Mouse (Mus musculus) forebrain, embryonic 12.5 days (tissue): ENCODE results near the gene Jak3. TPM values are rescaled to one million over a fixed set of nuclear protein-coding genes. Genes with fewer than 3 reads are reported as not detected.
A peak's percentile ranks its signal among the peaks of the same experiment; 100 is the strongest.
"Not testable (repeated sequence)": the region's sequence is repeated elsewhere in the genome, so short reads cannot be mapped to it uniquely, and the experiment has no call there.

Source experiments
- ATAC-seq: fragments of 200-750 bp; cut with Nextera tagmentation; 2 replicates; pipeline ENCODE4 v1.8.0; 2017; ENCODE audit warnings: moderate TSS enrichment; ENCODE audit not compliant: low FRiP score
- H3K27ac ChIP-seq: fragments of 300-500 bp; sonication (generic); 2 replicates; pipeline ENCODE4 v1.5.1; 2016; ENCODE audit warnings: mild to moderate bottlenecking
- H3K27me3 ChIP-seq: fragments of 300-500 bp; sonication (generic); 2 replicates; pipeline ENCODE4 v1.6.1; 2016; ENCODE audit warnings: mild to moderate bottlenecking
- H3K36me3 ChIP-seq: fragments of 300-500 bp; sonication (generic); replicated peaks from 2 replicates; pipeline ENCODE4 v1.6.1; 2016; ENCODE audit warnings: mild to moderate bottlenecking
- H3K4me1 ChIP-seq: fragments of 300-500 bp; sonication (generic); 2 replicates; pipeline ENCODE4 v1.6.1; 2016
- H3K4me2 ChIP-seq: fragments of 300-500 bp; sonication (generic); 2 replicates; pipeline ENCODE4 v1.6.1; 2016; ENCODE audit warnings: mild to moderate bottlenecking, moderate library complexity
- H3K4me3 ChIP-seq: fragments of 300-500 bp; sonication (generic); replicated peaks from 2 replicates; pipeline ENCODE4 v1.5.1; 2016; ENCODE audit warnings: mild to moderate bottlenecking
- H3K9ac ChIP-seq: fragments of 300-500 bp; sonication (generic); 2 replicates; pipeline ENCODE4 v1.6.1; 2016; ENCODE audit warnings: mild to moderate bottlenecking
- H3K9me3 ChIP-seq: fragments of 300-500 bp; sonication (generic); 2 replicates; pipeline ENCODE4 v1.6.1; 2016
- WGBS: fragments of 180-500 bp; shearing (Covaris S2); methylation state at CpG from one replicate; pipeline ENCODE4 v1.1.7; 2016; 5-methylcytosine and 5-hydroxymethylcytosine counted together
- polyA plus RNA-seq: library from polyadenylated mRNA; unstranded; fragments of >200 nt; fragmentation: Nextera tagmentation; extraction: Ambion mirVana; gene quantifications from 2 replicates; pipeline ENCODE4 v1.2.1, GENCODE M21; 2016

Jak3 gene
- polyA plus RNA-seq, 1 experiment from 2014 or later: 2.9 TPM

DNA sequence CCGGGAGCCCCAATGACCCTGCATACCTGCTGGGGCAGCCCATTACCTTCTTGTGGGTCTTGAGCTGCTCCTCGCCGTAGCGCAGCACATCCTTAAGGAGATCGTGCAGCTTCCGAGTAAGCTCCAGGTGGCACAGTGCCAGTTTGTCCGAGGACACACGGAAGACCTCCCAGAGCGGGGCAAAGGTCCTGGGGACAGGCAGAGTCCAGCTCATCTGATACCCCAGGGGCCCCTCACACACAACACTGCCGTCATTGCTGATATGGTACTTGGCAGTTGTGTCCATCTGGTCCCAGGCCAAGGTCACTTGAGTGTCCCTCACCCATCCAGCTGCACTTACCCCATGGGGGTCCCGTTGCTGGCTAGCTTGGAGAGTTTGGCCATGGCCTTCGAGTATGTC is 41.0 kb downstream of the Jak3 start:
- no peak overlapping the region for H3K27ac ChIP-seq
- no peak overlapping the region for H3K4me3 ChIP-seq
- H3K4me2 ChIP-seq: no peak overlapping the region
- peaks cover 22% of the 10 kb centered on the region for H3K36me3 ChIP-seq
- ATAC-seq: no peak
- H3K27me3 ChIP-seq: no peaks in the 10 kb centered on the region
- H3K4me1 ChIP-seq: peaks cover 42% of the 10 kb centered on the region
- no peaks in the 10 kb centered on the region for H3K9me3 ChIP-seq
- WGBS: 91% methylated on average over 12 of the region's 12 CpGs
- no peak overlapping the region for H3K9ac ChIP-seq

DNA sequence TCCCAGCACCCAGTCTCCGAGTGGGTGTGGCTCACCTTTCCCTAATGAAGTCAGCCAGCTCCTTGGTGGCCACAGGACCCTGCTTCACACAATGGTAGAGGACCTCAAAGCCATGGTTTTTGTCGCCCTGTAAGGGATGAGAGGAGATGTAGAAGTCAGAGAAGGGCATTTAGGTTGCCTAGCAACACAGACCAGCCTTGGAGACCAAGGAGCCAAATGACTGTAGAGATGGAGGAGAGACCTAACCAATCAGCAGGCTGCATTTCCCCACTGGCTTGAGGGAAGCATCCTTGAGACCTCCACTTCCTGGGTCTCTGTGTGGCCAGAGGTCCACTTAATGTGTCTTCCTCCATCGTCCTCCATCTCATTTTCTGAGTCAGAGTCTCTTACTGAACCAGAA is 42.2 kb downstream of the Jak3 start:
- Histone ChIP-seq H3K27ac (peak overlapping the region; percentile 88; the same call in 1 of the 2 replicates), H3K4me2 (no peak overlapping the region), H3K36me3 (peaks cover 17% of the 10 kb centered on the region), H3K9me3 (no peaks in the 10 kb centered on the region), H3K4me3 (no peak overlapping the region), H3K4me1 (peaks cover 44% of the 10 kb centered on the region), H3K9ac (no peak overlapping the region), H3K27me3 (no peaks in the 10 kb centered on the region)
- 26% methylated on average over 3 of the region's 3 CpGs for WGBS
- no peak for ATAC-seq

- no peak; the same call in 1 of the 2 replicates for ATAC-seq
- Histone ChIP-seq H3K36me3 (peaks cover 17% of the 10 kb centered on the region), H3K9me3 (no peaks in the 10 kb centered on the region), H3K9ac (no peak overlapping the region), H3K4me1 (peaks cover 51% of the 10 kb centered on the region), H3K4me3 (no peak overlapping the region), H3K4me2 (0 out of 2 replicates have a peak overlapping the region, but pooled peaks have one; percentile 38), H3K27ac (peak overlapping the region; percentile 88), H3K27me3 (no peaks in the 10 kb centered on the region)
- WGBS: 48% methylated on average over 4 of the region's 4 CpGs
Measured at GRCm38 (mm10) chr8:71719218-71719617, 43.1 kb downstream of the Jak3 start.

GRCm38 (mm10) chr8:71719928-71720457 is 43.9 kb downstream of the Jak3 start:
- H3K4me1 ChIP-seq: peaks cover 59% of the 10 kb centered on the region
- peaks cover 16% of the 10 kb centered on the region for H3K36me3 ChIP-seq
- peak overlapping the region; percentile 25; the same call in 1 of the 2 replicates for H3K9ac ChIP-seq
- H3K27me3 ChIP-seq: 0 out of 2 replicates have a peak, but pooled peaks cover 4% of the 10 kb centered on the region
- H3K9me3 ChIP-seq: no peaks in the 10 kb centered on the region
- peak overlapping the region; percentile 88 for H3K27ac ChIP-seq
- 21% methylated on average over 7 of the region's 7 CpGs for WGBS
- no peak overlapping the region for H3K4me3 ChIP-seq
- peak overlapping the region; percentile 38 for H3K4me2 ChIP-seq
- ATAC-seq: peak; percentile 90

- peaks cover 24% of the 10 kb centered on the region for H3K27me3 ChIP-seq
- WGBS: 75% methylated on average over 14 of the region's 14 CpGs
- no peak overlapping the region for H3K9ac ChIP-seq
- H3K36me3 ChIP-seq: no peaks in the 10 kb centered on the region
- peaks cover 63% of the 10 kb centered on the region for H3K4me1 ChIP-seq
- H3K27ac ChIP-seq: no peak overlapping the region
- H3K9me3 ChIP-seq: no peaks in the 10 kb centered on the region
- H3K4me3 ChIP-seq: no peak overlapping the region
- no peak for ATAC-seq
- H3K4me2 ChIP-seq: no peak overlapping the region
Measured at GRCm38 (mm10) chr8:71723047-71723551, 47.0 kb downstream of the Jak3 start.

- Histone ChIP-seq H3K9me3 (no peaks in the 10 kb centered on the region), H3K9ac (no peak overlapping the region), H3K4me3 (peak overlapping the region; percentile 81; the same call in 1 of the 2 replicates), H3K27ac (no peak overlapping the region), H3K27me3 (peaks cover 24% of the 10 kb centered on the region), H3K36me3 (no peaks in the 10 kb centered on the region), H3K4me1 (peaks cover 61% of the 10 kb centered on the region), H3K4me2 (peak overlapping the region; percentile 88)
- no peak for ATAC-seq
- WGBS: 80% methylated on average over 4 of the region's 4 CpGs
Measured at GRCm38 (mm10) chr8:71724389-71724788, 48.3 kb downstream of the Jak3 start.

- H3K4me2 ChIP-seq: peak within 1 kb of the TSS; percentile 88
- H3K4me1 ChIP-seq: peaks cover 53% of the 10 kb centered on the region
- 1% methylated on average over 41 of the region's 54 CpGs for WGBS
- no peaks in the 10 kb centered on the region for H3K9me3 ChIP-seq
- H3K9ac ChIP-seq: peak within 1 kb of the TSS; percentile 89
- no peaks in the 10 kb centered on the region for H3K36me3 ChIP-seq
- ATAC-seq: peak; percentile 87
- peaks cover 26% of the 10 kb centered on the region for H3K27me3 ChIP-seq
- H3K4me3 ChIP-seq: peak within 1 kb of the TSS; percentile 81
- no peak within 1 kb of the TSS for H3K27ac ChIP-seq
Measured at GRCm38 (mm10) chr8:71725122-71725924, 49.2 kb downstream of the Jak3 start, which contains the start of gene Fcho1. TSS of gene Fcho1 (minus strand) at chr8:71725716.

DNA sequence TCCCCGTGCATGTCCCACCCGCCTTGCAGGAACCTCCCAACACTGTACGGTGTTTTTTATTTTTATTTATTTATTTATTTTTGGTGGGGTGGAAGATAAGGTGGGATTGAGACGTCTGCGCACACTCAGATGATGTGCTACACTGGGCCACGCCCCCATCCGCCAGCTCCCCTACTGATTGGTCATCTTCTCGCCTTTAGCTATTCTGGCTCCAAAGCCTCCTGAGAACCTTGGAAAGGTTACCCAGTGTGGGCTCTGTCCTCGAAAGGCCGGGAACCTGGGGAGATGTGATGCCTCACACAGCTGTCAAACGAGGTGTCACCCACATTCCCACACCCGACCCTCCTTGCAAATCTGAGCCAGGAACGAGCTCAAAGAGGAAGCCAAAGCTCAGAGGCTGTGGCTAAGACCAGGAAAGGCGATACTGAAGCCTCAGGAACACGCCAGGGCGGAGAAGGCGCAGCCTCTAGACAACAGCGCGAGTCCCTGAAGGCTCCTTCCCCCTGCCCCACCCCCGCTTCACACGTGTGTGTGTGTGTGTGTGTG is 52.2 kb downstream of the Jak3 start:
- no peaks in the 10 kb centered on the region for H3K36me3 ChIP-seq
- WGBS: 7% methylated on average over 20 of the region's 21 CpGs
- peaks cover 35% of the 10 kb centered on the region for H3K27me3 ChIP-seq
- peaks cover 32% of the 10 kb centered on the region for H3K4me1 ChIP-seq
- peak; percentile 50 for ATAC-seq
- H3K27ac ChIP-seq: peak overlapping the region; percentile 68; the same call in 1 of the 2 replicates
- H3K4me2 ChIP-seq: peak overlapping the region; percentile 54
- peak overlapping the region; percentile 59 for H3K9ac ChIP-seq
- peak overlapping the region; percentile 30 for H3K4me3 ChIP-seq
- H3K9me3 ChIP-seq: no peaks in the 10 kb centered on the region

DNA sequence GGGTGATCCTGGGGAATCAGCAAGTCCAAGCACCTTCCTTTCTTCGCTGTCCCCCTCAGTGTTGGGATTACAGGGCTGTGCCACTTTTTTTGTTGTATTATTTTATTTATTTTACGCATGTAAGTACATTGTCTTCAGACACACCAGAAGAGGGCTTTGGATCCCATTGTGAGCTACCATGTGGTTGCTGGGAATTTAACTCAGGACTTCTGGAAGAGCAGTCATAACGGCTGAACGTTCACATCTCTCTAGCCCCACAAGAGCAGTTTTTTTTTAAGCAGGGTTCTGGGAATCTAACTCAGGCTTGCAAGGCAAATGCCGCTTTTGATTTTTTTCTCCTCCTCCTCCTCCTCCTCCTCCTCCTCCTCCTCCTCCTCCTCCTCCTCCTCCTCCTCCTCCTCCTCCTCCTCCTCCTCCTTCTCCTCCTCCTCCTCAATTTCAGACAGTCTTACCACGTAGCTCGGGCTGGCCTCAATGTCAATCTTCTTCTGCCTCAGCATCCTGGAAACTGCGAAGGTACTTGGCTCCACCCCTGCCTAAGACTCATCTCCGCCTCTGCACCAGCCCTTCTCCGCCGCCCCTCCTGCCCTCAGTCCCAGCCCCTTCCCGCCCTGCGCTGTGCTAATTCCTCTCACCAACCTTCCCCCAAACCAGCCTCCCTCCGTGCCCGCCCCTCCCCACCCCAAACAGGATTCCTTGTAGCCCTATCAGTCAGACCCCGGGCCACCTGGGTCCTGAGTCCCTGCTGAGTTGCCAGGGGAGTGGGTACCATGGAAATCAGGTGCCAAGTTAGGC is 52.9 kb downstream of the Jak3 start:
- Histone ChIP-seq H3K9ac (peak overlapping the region; percentile 59), H3K27me3 (peaks cover 35% of the 10 kb centered on the region), H3K36me3 (no peaks in the 10 kb centered on the region), H3K9me3 (no peaks in the 10 kb centered on the region), H3K4me3 (peak overlapping the region; percentile 30), H3K27ac (peak overlapping the region; percentile 68; the same call in 1 of the 2 replicates), H3K4me1 (peaks cover 28% of the 10 kb centered on the region), H3K4me2 (peak overlapping the region; percentile 54)
- 0 out of 2 replicates have a peak, but pooled peaks have one; percentile 9 for ATAC-seq
- 3% methylated on average over 16 of the region's 16 CpGs for WGBS

DNA sequence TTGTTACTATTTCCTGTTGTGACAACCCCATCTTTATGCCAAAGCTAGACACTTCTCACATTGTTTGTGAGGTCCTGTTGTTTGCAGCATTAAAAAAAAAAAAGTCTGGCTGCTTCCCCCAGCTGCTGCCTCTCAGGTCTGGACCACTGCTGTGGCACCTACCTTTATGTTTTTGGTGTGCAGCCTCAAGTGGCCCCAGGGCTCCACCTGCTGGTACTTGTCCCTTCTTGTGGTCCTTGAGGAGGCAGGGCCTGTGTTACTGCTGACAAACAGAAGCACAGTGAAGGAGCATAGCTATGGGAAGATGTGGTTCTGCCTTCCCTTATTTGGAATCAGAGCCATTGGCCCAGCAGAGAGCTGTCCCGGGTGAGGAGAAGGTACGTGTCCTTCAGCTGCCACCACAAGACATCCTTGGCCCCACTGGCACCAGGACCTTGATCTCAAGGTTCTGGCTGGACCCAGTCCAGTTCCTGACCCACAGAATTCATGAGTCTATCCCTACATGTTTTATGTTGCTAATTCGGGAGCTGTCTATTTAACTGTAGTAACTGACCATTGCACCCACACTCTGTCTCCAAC is 55.6 kb downstream of the Jak3 start:
- Histone ChIP-seq H3K4me1 (peaks cover 11% of the 10 kb centered on the region), H3K9ac (no peak overlapping the region), H3K27me3 (peaks cover 21% of the 10 kb centered on the region), H3K4me3 (no peak overlapping the region), H3K9me3 (no peaks in the 10 kb centered on the region), H3K36me3 (no peaks in the 10 kb centered on the region), H3K4me2 (no peak overlapping the region), H3K27ac (no peak overlapping the region)
- 46% methylated on average over 3 of the region's 3 CpGs for WGBS
- no peak for ATAC-seq

DNA sequence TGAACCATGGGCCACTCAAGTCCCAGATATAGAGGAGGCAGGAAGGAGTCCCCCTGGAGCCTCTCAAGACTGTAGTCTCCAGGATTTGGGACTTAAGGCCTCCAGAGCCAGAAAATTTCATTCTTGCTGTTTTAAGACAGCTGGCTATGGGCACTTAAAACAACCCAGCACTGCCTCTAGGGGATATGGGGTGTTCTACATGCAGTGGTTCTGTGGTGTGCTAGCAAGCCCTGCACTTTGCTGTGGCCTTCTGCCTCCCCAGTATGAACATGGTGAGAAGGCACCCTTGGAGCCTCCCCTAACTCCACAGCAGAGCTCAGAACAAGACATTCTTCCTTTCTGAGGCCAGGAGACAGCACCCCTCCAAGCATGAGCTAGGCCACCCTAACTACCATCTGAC is 62.2 kb downstream of the Jak3 start:
- not testable (repeated sequence) for H3K4me2 ChIP-seq, H3K36me3 ChIP-seq, ATAC-seq, H3K4me3 ChIP-seq, H3K9me3 ChIP-seq, H3K9ac ChIP-seq, H3K4me1 ChIP-seq, H3K27ac ChIP-seq, H3K27me3 ChIP-seq
